Comparison of ENCODE assay signal across 8 mouse cellular contexts in genomic region chrX:137037470-137037999, GRCm38 (mm10). TPM values are rescaled to one million over a fixed set of nuclear protein-coding genes. Genes with fewer than 3 reads are reported as not detected.
DNase-seq lines count a peak whose midpoint lies in the region; ATAC-seq and TF ChIP-seq lines count a peak whose summit lies in the region.

No protein-coding gene starts in this region.

- H3K4me1 ChIP-seq in heart, embryonic 16.5 days (ENCODE audit: control insufficient read depth, insufficient read depth, low read length) = 0 out of 2 replicates have a peak, but pooled peaks cover 3% of the 10 kb centered on the region
- peaks cover 5 to 6% of the 10 kb centered on the region in 2 experiments; a peak in 2 of 4 replicates for H3K4me1 ChIP-seq in ES-E14 (ENCODE audit: control insufficient read depth in 2 of 2, insufficient read depth in 2 of 2, low read length in 2 of 2, poor library complexity in 1 of 2)
- peaks cover 7% of the 10 kb centered on the region for H3K4me1 ChIP-seq in forebrain, embryonic 15.5 days

- H3K4me3 ChIP-seq in heart, embryonic 16.5 days (ENCODE audit: low read length) = peak overlapping the region; percentile 57
- H3K4me3 ChIP-seq in ES-E14 (ENCODE audit: insufficient read depth in 1 of 2, low read depth in 1 of 2, low read length in 2 of 2, poor library complexity in 1 of 2, severe bottlenecking in 1 of 2) (peak overlapping the region; percentile 83 to 86), macrophage (ENCODE audit: inconsistent target) (peak overlapping the region; percentile 46)
- H3K4me3 ChIP-seq in forebrain, embryonic 15.5 days = peak overlapping the region; percentile 60

- peak overlapping the region; percentile 86 for H3K27ac ChIP-seq in heart, embryonic 16.5 days (ENCODE audit: low read length)
- peak overlapping the region; percentile 99 for H3K27ac ChIP-seq in ES-E14 (ENCODE audit: insufficient read depth, low read depth, low read length, poor library complexity, severe bottlenecking)
- H3K27ac ChIP-seq in forebrain, embryonic 15.5 days (replicated peaks) = peak overlapping the region; percentile 91
- peak overlapping the region; percentile 70 for H3K27ac ChIP-seq in macrophage

- no peak for DNase-seq in heart, adult 11 months
- peak; percentile 40 for DNase-seq in ES-E14 (ENCODE audit: low read depth, low spot score)
- DNase-seq in spleen, postnatal 14 days (ENCODE audit: low spot score in 2 of 2) = no peak
- no peak for DNase-seq in left cerebral cortex, adult 8-10 months (ENCODE audit: low spot score in 2 of 2)
- DNase-seq in urinary bladder, postnatal 36 days (ENCODE audit: low spot score in 2 of 2) = no peak

- in situ Hi-C loops in ES-E14 (cut with MboI; ENCODE audit: low sequenced_read_pairs in 2 of 2, unreplicated experiment in 2 of 2) = no loop called here

- H3K4me2 ChIP-seq in heart, embryonic 16.5 days (ENCODE audit: low read depth, low read length) = peak overlapping the region; percentile 68
- H3K4me2 ChIP-seq in forebrain, embryonic 15.5 days (replicated peaks) = peak overlapping the region; percentile 53

- H3K79me2 ChIP-seq in macrophage (ENCODE audit: inconsistent target) = peaks cover 31% of the 10 kb centered on the region; the same call in 1 of the 2 replicates

- no peaks in the 10 kb centered on the region for H3K36me3 ChIP-seq in heart, embryonic 16.5 days (ENCODE audit: control insufficient read depth, insufficient read depth)
- H3K36me3 ChIP-seq in ES-E14 (ENCODE audit: control insufficient read depth, insufficient read depth, low read length, poor library complexity, severe bottlenecking) (no peaks in the 10 kb centered on the region), macrophage (ENCODE audit: inconsistent target) (no peaks in the 10 kb centered on the region)
- H3K36me3 ChIP-seq in forebrain, embryonic 15.5 days = no peaks in the 10 kb centered on the region

- no peaks in the 10 kb centered on the region for H3K27me3 ChIP-seq in heart, embryonic 16.5 days (ENCODE audit: control insufficient read depth, insufficient read depth, low read length)
- no peaks in the 10 kb centered on the region for H3K27me3 ChIP-seq in forebrain, embryonic 15.5 days

- H3K9me3 ChIP-seq in heart, embryonic 16.5 days (replicated peaks; ENCODE audit: control insufficient read depth, low read length) = no peaks in the 10 kb centered on the region
- no peaks in the 10 kb centered on the region for H3K9me3 ChIP-seq in ES-E14 (ENCODE audit: control insufficient read depth, insufficient read depth, low read depth, low read length)
- no peaks in the 10 kb centered on the region for H3K9me3 ChIP-seq in forebrain, embryonic 15.5 days

- ATAC-seq in heart, embryonic 16.5 days (replicated peaks; ENCODE audit: extremely low read depth, insufficient read depth, low FRiP score) = no peak
- no peak for ATAC-seq in forebrain, embryonic 15.5 days (replicated peaks)

- peak overlapping the region; percentile 69 for H3K9ac ChIP-seq in heart, embryonic 16.5 days (ENCODE audit: low read length)
- H3K9ac ChIP-seq in ES-E14 (ENCODE audit: insufficient read depth, low read depth, low read length, poor library complexity, severe bottlenecking) = peak overlapping the region; percentile 93; the same call in 1 of the 2 replicates
- H3K9ac ChIP-seq in forebrain, embryonic 15.5 days (replicated peaks) = peak overlapping the region; percentile 56

- WGBS in heart, embryonic 16.5 days = 14% methylated on average over 12 of the region's 12 CpGs
- 19% methylated on average over 12 of the region's 12 CpGs for WGBS in forebrain, embryonic 15.5 days
- WGBS in macrophage (ENCODE audit: missing documents) = 29% methylated on average over 8 of the region's 12 CpGs

TF ChIP-seq in ES-E14, 5 proteins besides CTCF, POLR2A, EP300 and RAD21:
- no peak for TF ChIP-seq ZC3H11A (IDR thresholded peaks at IDR 0.05; ENCODE audit: borderline replicate concordance, low read depth, low read length)
- TF ChIP-seq ZNF384 (IDR thresholded peaks at IDR 0.05; ENCODE audit: low read depth, low read length) = no peak
- no peak for TF ChIP-seq CHD2 (IDR thresholded peaks at IDR 0.05; ENCODE audit: low read depth, low read length)
- TF ChIP-seq HCFC1 (IDR thresholded peaks at IDR 0.05; ENCODE audit: borderline replicate concordance, insufficient read depth, low read length) = no peak
- TF ChIP-seq MAFK (IDR thresholded peaks at IDR 0.05; ENCODE audit: insufficient read depth, low read depth, low read length) = no peak

RNA-seq across cellular contexts. Expression of gene Slc25a53, which starts 0.6 kb away (rescaled TPM):
- polyA plus RNA-seq in heart, embryonic 16.5 days (2015; fragmentation: Nextera tagmentation; extraction: Ambion mirVana) = 4.5 and 4.9 TPM in 2 replicates
- total RNA-seq in ES-E14 (2012; rRNA removed) = 5.4 and 8.3 TPM in 2 replicates
- 15.7 and 17.8 TPM in 2 replicates for polyA plus RNA-seq in forebrain, embryonic 15.5 days (2015; fragmentation: Nextera tagmentation; extraction: Ambion mirVana)
- 10 to 100 TPM in 22 of 26 experiments, 1 to 10 TPM in 4; 4.7 to 25.6 (median 14.1) TPM for total RNA-seq in macrophage (2018; cell fraction: chromatin; rRNA removed)
- total RNA-seq in macrophage (2018; cell fraction: cytosol; rRNA removed) = 1 to 10 TPM; 1.1 to 4.8 (median 2.2) TPM
- 10 to 100 TPM in 13 of 26 experiments, 1 to 10 TPM in 13; 4.0 to 35.6 (median 9.7) TPM for total RNA-seq in macrophage (2018; cell fraction: nucleus; rRNA removed)
- 2.3 to 3.0 TPM (median 2.7 TPM) in 3 replicates for polyA plus RNA-seq in macrophage (2018)
- total RNA-seq in left cerebral cortex, adult 8-10 months (2022) = 10 to 100 TPM; 21.4 to 39.2 (median 30.0) TPM

RNA-seq across cellular contexts. Expression of gene Fam199x, which starts 11.9 kb away (rescaled TPM):
- 3.5 and 4.1 TPM in 2 replicates for polyA plus RNA-seq in heart, embryonic 16.5 days (2015; fragmentation: Nextera tagmentation; extraction: Ambion mirVana)
- 5.7 and 6.0 TPM in 2 replicates for total RNA-seq in ES-E14 (2012; rRNA removed)
- polyA plus RNA-seq in forebrain, embryonic 15.5 days (2015; fragmentation: Nextera tagmentation; extraction: Ambion mirVana) = 6.4 and 7.3 TPM in 2 replicates
- total RNA-seq in macrophage (2018; cell fraction: chromatin; rRNA removed) = 10 to 100 TPM in 6 of 26 experiments, 1 to 10 TPM in 20; 1.7 to 12.4 (median 6.3) TPM
- 1 to 10 TPM; 2.2 to 7.8 (median 4.7) TPM for total RNA-seq in macrophage (2018; cell fraction: cytosol; rRNA removed)
- total RNA-seq in macrophage (2018; cell fraction: nucleus; rRNA removed) = 10 to 100 TPM in 6 of 26 experiments, 1 to 10 TPM in 20; 2.8 to 14.1 (median 6.1) TPM
- 2.3 to 3.2 TPM (median 2.4 TPM) in 3 replicates for polyA plus RNA-seq in macrophage (2018)
- 10 to 100 TPM in 3 of 4 experiments, 1 to 10 TPM in 1; 9.7 to 11.0 (median 10.4) TPM for total RNA-seq in left cerebral cortex, adult 8-10 months (2022)

RNA-seq across cellular contexts. Expression of gene Zcchc18, which starts 44.6 kb away (rescaled TPM):
- polyA plus RNA-seq in heart, embryonic 16.5 days (2015; fragmentation: Nextera tagmentation; extraction: Ambion mirVana) = 1.9 and 2.0 TPM in 2 replicates
- total RNA-seq in ES-E14 (2012; rRNA removed) = 1.5 and 2.2 TPM in 2 replicates
- polyA plus RNA-seq in forebrain, embryonic 15.5 days (2015; fragmentation: Nextera tagmentation; extraction: Ambion mirVana) = 284 and 313 TPM in 2 replicates
- total RNA-seq in macrophage (2018; cell fraction: chromatin; rRNA removed) = not detected
- total RNA-seq in macrophage (2018; cell fraction: cytosol; rRNA removed) = under 1 TPM in 1 of 26 experiments, not detected in 25; 0.07 TPM
- not detected for total RNA-seq in macrophage (2018; cell fraction: nucleus; rRNA removed)
- not detected in 3 replicates for polyA plus RNA-seq in macrophage (2018)
- total RNA-seq in left cerebral cortex, adult 8-10 months (2022) = 100 to 1,000 TPM; 270 to 291 (median 281) TPM

Comparison
In these comparisons a context has a peak if more than half of its experiments do, and no peak if none do; other contexts are left out.
1. RNA of gene Zcchc18, which starts 44.6 kb away (polyA plus RNA-seq): 284 to 313 TPM in forebrain, embryonic 15.5 days; 1.9 to 2.0 TPM in heart, embryonic 16.5 days and not detected in macrophage; every median in the first group is over 10 times any median in the second.
2. Peak in every context shown above with its lines, with median percentiles within 50 percentile points of each other: H3K27ac ChIP-seq, H3K4me3 ChIP-seq and H3K9ac ChIP-seq.